Mouse (Mus musculus) gastrocnemius, postnatal 14 days (tissue): ENCODE data around the gene Gan. TPM values are rescaled to one million over a fixed set of nuclear protein-coding genes. Genes with fewer than 3 reads are reported as not detected.

Source experiments
- DNase-seq: peaks from one replicate; pipeline ENCODE4 v3.0.0; 2021; ENCODE audit warnings: mixed read lengths
- intact Hi-C: fragments of 180-260 bp; cut with DNase I; formaldehyde crosslinking; loops from one replicate; pipeline ENCODE4 v1.15.1; 2025; ENCODE audit warnings: low total_unique reads
- total RNA-seq, 2 experiments: library from RNA; stranded (reverse); gene quantifications; 2 replicates each; pipeline ENCODE4 v1.2.3; 2021

Gan gene
- total RNA-seq, 2 experiments from 2014 or later: 4.1 to 4.6 TPM

GRCm38 (mm10) chr8:117263442-117263841, 105.5 kb downstream of the Gan start:
- intact Hi-C loops: no loop called here
- no peak for DNase-seq

- intact Hi-C loops: no loop called here
Observed at GRCm38 (mm10) chr8:117265079-117265478, 107.1 kb downstream of the Gan start.

More at GRCm38 (mm10) chr8:117265079-117265478, 107.1 kb downstream of the Gan start:
- DNase-seq: no peak

Other genes with a start within 250 kb of the Gan start
- gene Cmc2, start 236.7 kb upstream of the Gan start, total RNA-seq: 10 to 100 TPM; 25.3 to 27.7 TPM
- 1 to 10 TPM; 1.9 to 2.1 TPM for gene Cenpn, start 236.4 kb upstream of the Gan start, total RNA-seq
- 10 to 100 TPM; 10.9 to 12.2 TPM for gene Atmin, start 214.7 kb upstream of the Gan start, total RNA-seq
- under 1 TPM; 0.14 to 0.24 TPM for gene 1700030J22Rik, start 179.2 kb upstream of the Gan start, total RNA-seq
- gene Gcsh, start 164.6 kb upstream of the Gan start, total RNA-seq: 10 to 100 TPM; 41.5 to 42.2 TPM
- gene Pkd1l2, start 75.7 kb upstream of the Gan start, total RNA-seq: under 1 TPM; 0.04 to 0.09 TPM
- gene Bco1, start 62.3 kb upstream of the Gan start, total RNA-seq: under 1 TPM in 1 of 2 experiments, not detected in 1; 0.13 TPM
- 10 to 100 TPM; 16.2 to 16.4 TPM for gene Cmip, start 98.9 kb downstream of the Gan start, total RNA-seq